Mouse (Mus musculus) kidney, adult 2 months (tissue): ENCODE measurements around the gene Ell2.

ENCODE experiments used
- CTCF ChIP-seq: fragments of 200-500 bp; conservative IDR thresholded peaks from 2 replicates; pipeline ENCODE4 v1.5.1; 2011; ENCODE audit warnings: low read depth, mild to moderate bottlenecking, control low read depth, low read length, moderate library complexity, mixed read lengths; ENCODE audit not compliant: insufficient read depth, insufficient read length
- POLR2A ChIP-seq: fragments of 200-500 bp; IDR thresholded peaks from one replicate; pipeline ENCODE4 v1.6.1; 2011; ENCODE audit warnings: low read depth, low read length, control low read depth

- TF ChIP-seq CTCF (no peak), POLR2A (no peak)
Observed at GRCm38 (mm10) chr13:75747265-75747664, 40.7 kb downstream of the Ell2 start.
